Mouse (Mus musculus) effector memory CD4-positive, alpha-beta T cell, adult 5 months (primary cell): ENCODE results near the gene AI413582. TPM values are rescaled to one million over a fixed set of nuclear protein-coding genes. Genes with fewer than 3 reads are reported as not detected.

Experiments
- polyA plus RNA-seq: library from polyadenylated mRNA; unstranded; fragments of 100-300 nt; shearing (Covaris generic); gene quantifications from one replicate; pipeline ENCODE4 v1.2.1, GENCODE M21; 2017

AI413582 gene
- 80.7 TPM for polyA plus RNA-seq

GRCm38 (mm10) chr17:27565163-27565941 lies at the start of gene AI413582:
Gene AI413582 (minus strand): TSS chr17:27565756.

DNA sequence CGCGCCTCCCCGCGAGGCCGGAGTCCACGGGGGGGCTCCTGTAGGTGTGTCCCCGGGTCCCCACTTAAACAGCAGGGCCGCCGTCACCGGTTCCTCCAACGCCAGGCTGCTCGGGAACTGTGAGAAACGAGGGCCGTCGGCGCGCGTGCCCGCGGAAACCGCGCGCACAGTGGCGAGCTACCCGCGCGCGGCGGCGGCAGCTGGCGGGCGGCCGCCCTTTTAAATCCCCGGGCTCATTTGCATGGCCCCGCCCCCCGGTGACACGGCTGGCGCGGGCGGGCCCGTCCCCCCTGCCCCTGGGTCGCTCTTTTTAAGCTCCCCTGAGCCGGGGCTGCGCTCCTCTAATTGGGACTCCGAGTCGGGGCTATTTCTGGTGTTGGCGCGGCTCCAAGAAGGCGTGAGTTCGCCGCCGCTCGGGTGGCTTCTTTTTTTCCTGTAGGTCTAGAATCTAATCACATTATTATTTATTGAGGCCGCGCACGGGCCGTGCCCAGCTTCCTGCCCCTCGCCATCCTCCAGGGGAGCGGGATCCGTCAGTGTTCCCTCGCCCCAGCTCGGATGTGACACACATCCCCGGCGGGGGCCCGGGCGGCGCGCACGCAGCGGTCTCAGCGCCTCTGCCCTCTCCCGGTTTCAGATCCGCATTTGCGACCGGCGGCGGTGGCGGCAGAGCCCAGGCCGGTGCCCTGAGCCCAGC lies 9.1 kb downstream of the AI413582 start, which contains the start of gene Hmga1:
TSS of gene Hmga1 (plus strand) at position 183 of the 697 bp plus-strand sequence.

GRCm38 (mm10) chr17:27521303-27521702 lies 44.3 kb downstream of the AI413582 start, which contains the start of gene Grm4:
Gene Grm4 (minus strand): TSS chr17:27521403.

Other genes with a start within 250 kb of the AI413582 start
- gene Grm4, start 44.4 kb downstream of the AI413582 start, polyA plus RNA-seq: not detected
- gene Hmga1, start 9.3 kb downstream of the AI413582 start, polyA plus RNA-seq: 58.3 TPM
- 61.0 TPM for gene Nudt3, start 57.7 kb upstream of the AI413582 start, polyA plus RNA-seq
- not detected for gene RPS10-NUDT3, start 69.5 kb upstream of the AI413582 start, polyA plus RNA-seq
- 1,155 TPM for gene Rps10, start 70.9 kb upstream of the AI413582 start, polyA plus RNA-seq
- 40.0 TPM for gene Pacsin1, start 89.8 kb upstream of the AI413582 start, polyA plus RNA-seq
- 0.52 TPM for gene Spdef, start 163.2 kb upstream of the AI413582 start, polyA plus RNA-seq